Mouse (Mus musculus) midbrain, embryonic 13.5 days (tissue): ENCODE measurements around the gene Pank2. TPM values are rescaled to one million over a fixed set of nuclear protein-coding genes. Genes with fewer than 3 reads are reported as not detected.
A peak's percentile ranks its signal among the peaks of the same experiment; 100 is the strongest.
"Not testable (repeated sequence)": the region's sequence is repeated elsewhere in the genome, so short reads cannot be mapped to it uniquely, and the experiment has no call there.

Experiments used
- ATAC-seq: fragments of 200-750 bp; cut with Nextera tagmentation; 2 replicates; pipeline ENCODE4 v1.8.0; 2017; ENCODE audit warnings: mild to moderate bottlenecking, moderate TSS enrichment, moderate library complexity
- H3K27ac ChIP-seq: fragments of 300-500 bp; sonication (generic); 2 replicates; pipeline ENCODE4 v1.5.1; 2015; ENCODE audit warnings: inconsistent platforms, mild to moderate bottlenecking, moderate library complexity
- H3K27me3 ChIP-seq: fragments of 300-500 bp; sonication (generic); 2 replicates; pipeline ENCODE4 v1.6.1; 2015; ENCODE audit warnings: mild to moderate bottlenecking, inconsistent platforms
- H3K36me3 ChIP-seq: fragments of 300-500 bp; sonication (generic); 2 replicates; pipeline ENCODE4 v1.6.1; 2015; ENCODE audit warnings: mild to moderate bottlenecking, inconsistent platforms
- H3K4me1 ChIP-seq: fragments of 300-500 bp; sonication (generic); replicated peaks from 2 replicates; pipeline ENCODE4 v1.6.1; 2015; ENCODE audit warnings: inconsistent platforms
- H3K4me2 ChIP-seq: fragments of 300-500 bp; sonication (generic); replicated peaks from 2 replicates; pipeline ENCODE4 v1.6.1; 2015; ENCODE audit warnings: moderate library complexity, mild to moderate bottlenecking, inconsistent platforms
- H3K4me3 ChIP-seq: fragments of 300-500 bp; sonication (generic); replicated peaks from 2 replicates; pipeline ENCODE4 v1.5.1; 2015; ENCODE audit warnings: mild to moderate bottlenecking, inconsistent platforms
- H3K9ac ChIP-seq: fragments of 300-500 bp; sonication (generic); replicated peaks from 2 replicates; pipeline ENCODE4 v1.6.1; 2015; ENCODE audit warnings: mild to moderate bottlenecking, inconsistent platforms
- H3K9me3 ChIP-seq: fragments of 300-500 bp; sonication (generic); 2 replicates; pipeline ENCODE4 v1.6.1; 2016; ENCODE audit warnings: mild to moderate bottlenecking, inconsistent platforms
- WGBS: fragments of 180-500 bp; shearing (Covaris S2); methylation state at CpG from one replicate; pipeline ENCODE4 v1.1.7; 2015; 5-methylcytosine and 5-hydroxymethylcytosine counted together
- polyA plus RNA-seq: library from polyadenylated mRNA; unstranded; fragments of >200 nt; fragmentation: Nextera tagmentation; extraction: Ambion mirVana; gene quantifications from 2 replicates; pipeline ENCODE4 v1.2.1, GENCODE M21; 2015

Pank2 gene
- polyA plus RNA-seq, 1 experiment from 2014 or later = 33.9 TPM

GRCm38 (mm10) chr2:131262680-131263670 is 680 bp downstream of the Pank2 start:
- peak overlapping the region; percentile 85 for H3K4me3 ChIP-seq
- peak; percentile 85 for ATAC-seq
- no peaks in the 10 kb centered on the region for H3K36me3 ChIP-seq
- no peaks in the 10 kb centered on the region for H3K27me3 ChIP-seq
- peak overlapping the region; percentile 99 for H3K27ac ChIP-seq
- no peaks in the 10 kb centered on the region for H3K9me3 ChIP-seq
- peak overlapping the region; percentile 97 for H3K9ac ChIP-seq
- H3K4me2 ChIP-seq = peak overlapping the region; percentile 82
- H3K4me1 ChIP-seq = peaks cover 35% of the 10 kb centered on the region
- under 1% methylated on average over 59 of the region's 59 CpGs for WGBS

- H3K4me1 ChIP-seq = peaks cover 35% of the 10 kb centered on the region
- H3K9ac ChIP-seq = peak overlapping the region; percentile 39; the same call in 1 of the 2 replicates
- H3K4me2 ChIP-seq = peak overlapping the region; percentile 82
- ATAC-seq = no peak
- peak overlapping the region; percentile 85 for H3K4me3 ChIP-seq
- 73% methylated on average over 6 of the region's 6 CpGs for WGBS
- H3K36me3 ChIP-seq = no peaks in the 10 kb centered on the region
- no peak overlapping the region for H3K27ac ChIP-seq
- H3K27me3 ChIP-seq = no peaks in the 10 kb centered on the region
- H3K9me3 ChIP-seq = no peaks in the 10 kb centered on the region
Measured at GRCm38 (mm10) chr2:131264027-131264426, 1.7 kb downstream of the Pank2 start.

DNA sequence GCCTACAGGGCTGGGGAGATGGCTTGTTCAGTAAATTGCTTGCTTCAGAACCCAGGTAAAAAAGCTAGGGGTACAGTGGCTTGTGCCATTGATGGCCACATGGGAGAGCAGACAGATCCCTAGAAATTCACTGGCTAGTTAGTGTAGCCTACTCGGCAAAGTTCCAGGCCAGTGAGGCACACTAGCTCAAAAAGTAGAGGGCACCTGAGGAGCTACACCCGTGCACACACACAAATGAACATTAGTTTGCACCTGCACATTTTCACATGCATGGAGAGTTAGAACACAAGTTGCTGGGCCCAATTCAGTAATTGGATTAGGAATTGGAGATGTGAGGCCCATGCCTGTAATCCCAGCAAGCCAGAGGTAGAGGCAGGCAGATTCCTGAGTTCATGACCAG is 2.8 kb downstream of the Pank2 start:
- Histone ChIP-seq H3K9ac (no peak overlapping the region), H3K36me3 (no peaks in the 10 kb centered on the region), H3K27ac (no peak overlapping the region), H3K27me3 (no peaks in the 10 kb centered on the region), H3K4me2 (no peak overlapping the region), H3K4me3 (no peak overlapping the region), H3K9me3 (no peaks in the 10 kb centered on the region), H3K4me1 (peaks cover 35% of the 10 kb centered on the region)
- 78% methylated on average over 2 of the region's 2 CpGs for WGBS
- no peak for ATAC-seq

GRCm38 (mm10) chr2:131275493-131275892 is 13.2 kb downstream of the Pank2 start:
- 97% methylated on average over 3 of the region's 3 CpGs for WGBS
- no peaks in the 10 kb centered on the region for H3K27me3 ChIP-seq
- no peak overlapping the region for H3K4me3 ChIP-seq
- no peak overlapping the region for H3K4me2 ChIP-seq
- H3K9me3 ChIP-seq = no peaks in the 10 kb centered on the region
- no peak overlapping the region for H3K27ac ChIP-seq
- peaks cover 57% of the 10 kb centered on the region for H3K36me3 ChIP-seq
- H3K4me1 ChIP-seq = no peaks in the 10 kb centered on the region
- no peak for ATAC-seq
- no peak overlapping the region for H3K9ac ChIP-seq

DNA sequence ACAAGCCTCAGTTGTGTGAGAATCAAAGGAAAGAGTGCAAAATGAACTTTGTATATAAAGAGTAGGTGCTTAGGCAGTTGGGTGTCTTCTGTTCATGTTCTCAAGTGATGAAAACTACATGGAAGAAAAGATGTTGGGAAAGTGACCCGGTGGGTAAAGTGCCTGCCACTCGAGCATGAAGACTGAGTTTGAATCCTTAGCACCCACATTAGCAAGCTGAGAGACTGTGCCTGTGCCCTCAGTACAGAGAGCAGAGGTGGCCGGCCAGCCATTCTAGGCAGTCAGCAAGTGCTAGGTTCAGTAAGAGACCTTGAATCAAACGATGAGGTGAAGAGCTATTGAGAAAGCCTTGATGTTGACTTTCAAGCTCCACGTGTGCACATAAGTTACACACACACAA is 14.4 kb downstream of the Pank2 start:
- H3K4me2 ChIP-seq = no peak overlapping the region
- peaks cover 67% of the 10 kb centered on the region for H3K36me3 ChIP-seq
- H3K9me3 ChIP-seq = no peaks in the 10 kb centered on the region
- no peak overlapping the region for H3K4me3 ChIP-seq
- ATAC-seq = no peak
- H3K9ac ChIP-seq = no peak overlapping the region
- no peak overlapping the region for H3K27ac ChIP-seq
- no peaks in the 10 kb centered on the region for H3K4me1 ChIP-seq
- 92% methylated on average over 5 of the region's 5 CpGs for WGBS
- H3K27me3 ChIP-seq = no peaks in the 10 kb centered on the region

DNA sequence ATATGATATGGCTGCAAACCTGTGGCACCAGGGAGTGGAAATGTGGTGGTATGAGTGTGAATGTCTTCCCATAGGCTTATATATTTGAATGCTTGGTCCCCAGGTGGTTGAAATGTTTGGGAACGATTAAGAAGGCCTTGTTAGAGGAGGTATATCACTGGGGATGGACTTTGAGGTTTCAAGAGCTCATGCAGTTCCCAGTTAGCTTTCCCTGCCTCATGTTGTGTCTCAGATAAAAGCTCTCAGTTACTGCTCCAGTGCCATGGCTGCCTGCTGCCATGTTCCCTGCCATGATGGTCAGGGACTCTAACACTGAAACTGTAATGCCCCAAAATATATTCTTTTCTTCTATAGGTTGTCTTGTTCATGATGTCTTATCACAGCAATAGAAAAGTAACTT is 19.3 kb downstream of the Pank2 start:
- Histone ChIP-seq H3K36me3 (peaks cover 55% of the 10 kb centered on the region), H3K27ac (no peak overlapping the region), H3K27me3 (no peaks in the 10 kb centered on the region), H3K4me3 (no peak overlapping the region), H3K4me1 (no peaks in the 10 kb centered on the region), H3K9ac (no peak overlapping the region), H3K9me3 (no peaks in the 10 kb centered on the region), H3K4me2 (no peak overlapping the region)
- WGBS = 97% methylated on average over 1 of the region's 1 CpGs
- ATAC-seq = no peak

DNA sequence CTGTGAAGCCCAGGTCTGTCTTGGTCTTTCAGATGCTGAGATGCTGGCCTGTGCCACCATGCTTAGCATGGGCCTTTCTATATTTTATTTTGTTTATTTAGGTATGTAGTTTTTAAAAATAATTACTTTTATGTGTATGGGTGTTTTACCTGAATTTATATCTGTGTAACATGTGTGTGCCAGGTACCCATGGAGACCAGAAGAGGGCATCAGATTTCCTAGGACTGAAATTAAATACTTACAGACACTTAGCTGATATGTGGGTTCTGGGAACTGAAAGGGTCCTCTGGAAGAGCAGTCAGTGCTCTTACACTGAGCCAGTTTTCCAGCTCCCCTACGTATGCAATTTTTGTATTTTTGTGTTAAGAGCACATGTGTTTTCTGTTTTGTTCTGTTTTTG is 24.0 kb downstream of the Pank2 start:
- no peak overlapping the region for H3K9ac ChIP-seq
- no peak overlapping the region for H3K4me3 ChIP-seq
- no peaks in the 10 kb centered on the region for H3K4me1 ChIP-seq
- peaks cover 47% of the 10 kb centered on the region for H3K36me3 ChIP-seq
- no peak overlapping the region for H3K27ac ChIP-seq
- H3K27me3 ChIP-seq = no peaks in the 10 kb centered on the region
- H3K4me2 ChIP-seq = no peak overlapping the region
- no peak for ATAC-seq
- no peaks in the 10 kb centered on the region for H3K9me3 ChIP-seq
- WGBS = 100% methylated on average over 1 of the region's 1 CpGs

DNA sequence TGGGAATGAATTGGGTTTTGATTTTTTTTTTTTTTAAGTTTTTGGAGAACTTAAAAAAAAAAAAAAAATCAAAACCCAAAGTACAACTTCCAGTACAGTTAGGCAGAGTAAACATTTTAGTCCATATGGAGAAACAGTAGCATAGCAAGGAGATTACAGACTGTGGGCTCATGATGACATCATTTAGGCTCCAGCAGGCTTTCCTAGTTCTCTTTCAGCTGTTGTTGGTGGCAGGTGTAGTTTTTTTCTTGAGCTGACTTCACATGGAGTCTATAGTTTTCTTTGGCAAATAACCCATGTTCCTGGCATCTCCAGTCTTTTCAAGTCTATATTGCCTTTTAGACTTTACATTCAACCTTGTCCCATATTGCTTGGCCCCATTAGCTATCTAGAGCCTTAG is 28.4 kb downstream of the Pank2 start:
- H3K4me3 ChIP-seq = no peak overlapping the region
- H3K4me2 ChIP-seq = no peak overlapping the region
- H3K4me1 ChIP-seq = no peaks in the 10 kb centered on the region
- no peak for ATAC-seq
- no peaks in the 10 kb centered on the region for H3K27me3 ChIP-seq
- H3K9ac ChIP-seq = no peak overlapping the region
- H3K36me3 ChIP-seq = peaks cover 65% of the 10 kb centered on the region
- no peak overlapping the region for H3K27ac ChIP-seq
- H3K9me3 ChIP-seq = no peaks in the 10 kb centered on the region

- H3K4me1 ChIP-seq = no peaks in the 10 kb centered on the region
- ATAC-seq = no peak
- H3K27ac ChIP-seq = no peak overlapping the region
- H3K9me3 ChIP-seq = no peaks in the 10 kb centered on the region
- peaks cover 81% of the 10 kb centered on the region for H3K36me3 ChIP-seq
- H3K9ac ChIP-seq = no peak overlapping the region
- no peak overlapping the region for H3K4me2 ChIP-seq
- no peak overlapping the region for H3K4me3 ChIP-seq
- WGBS = 94% methylated on average over 2 of the region's 2 CpGs
- H3K27me3 ChIP-seq = no peaks in the 10 kb centered on the region
Measured at GRCm38 (mm10) chr2:131296746-131297261, 34.5 kb downstream of the Pank2 start.

GRCm38 (mm10) chr2:131298674-131299073 is 36.4 kb downstream of the Pank2 start:
- H3K4me1 ChIP-seq, H3K4me3 ChIP-seq, H3K27ac ChIP-seq, ATAC-seq, H3K27me3 ChIP-seq, H3K9me3 ChIP-seq, H3K4me2 ChIP-seq, H3K9ac ChIP-seq: not testable (repeated sequence)
- peaks cover 86% of the 10 kb centered on the region for H3K36me3 ChIP-seq
- 40% methylated on average over 7 of the region's 7 CpGs for WGBS

DNA sequence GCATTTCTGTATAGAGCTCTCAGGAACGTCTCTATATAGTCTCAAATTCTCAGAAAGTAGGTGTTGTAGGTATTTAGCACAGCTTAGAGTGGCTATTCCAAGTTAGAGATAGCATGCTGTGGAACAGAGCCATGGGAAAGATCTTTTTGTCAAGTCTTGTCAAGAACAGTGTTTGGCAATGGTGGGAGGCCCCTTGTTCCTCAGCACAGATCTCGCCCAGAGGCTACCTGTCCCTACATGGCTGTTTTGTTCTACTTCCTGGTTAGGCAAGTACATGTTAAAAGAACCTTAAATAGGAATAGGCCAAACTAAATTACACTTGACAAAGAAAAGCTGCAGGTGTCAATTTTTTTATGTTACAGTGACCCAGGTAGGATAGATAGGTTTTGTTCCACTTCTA is 38.2 kb downstream of the Pank2 start:
- H3K4me1 ChIP-seq = no peaks in the 10 kb centered on the region
- no peak for ATAC-seq
- 87% methylated on average over 2 of the region's 2 CpGs for WGBS
- H3K27me3 ChIP-seq = no peaks in the 10 kb centered on the region
- H3K36me3 ChIP-seq = peaks cover 81% of the 10 kb centered on the region
- H3K9ac ChIP-seq = no peak overlapping the region
- H3K9me3 ChIP-seq = no peaks in the 10 kb centered on the region
- H3K27ac ChIP-seq = no peak overlapping the region; the same call in 1 of the 2 replicates
- H3K4me3 ChIP-seq = no peak overlapping the region
- no peak overlapping the region for H3K4me2 ChIP-seq

DNA sequence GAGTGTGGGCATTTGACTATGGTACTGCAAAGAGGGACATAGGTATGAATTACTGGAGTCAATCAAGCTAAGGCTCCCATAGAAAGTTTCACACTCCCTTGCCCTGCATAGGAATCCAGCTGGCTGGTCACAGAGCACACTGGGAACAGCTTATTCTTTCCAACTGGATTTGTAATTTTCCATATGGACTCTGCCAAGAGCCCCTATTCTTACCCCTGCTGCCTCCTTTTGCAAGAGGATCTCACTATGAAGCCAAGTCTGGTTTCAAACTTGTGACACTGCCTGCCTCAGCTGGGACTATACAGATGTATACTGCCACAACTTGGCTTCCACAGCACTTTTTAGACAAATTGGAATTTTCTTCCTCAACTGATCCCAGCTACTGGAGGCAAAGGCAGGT is 39.3 kb downstream of the Pank2 start:
- ATAC-seq = no peak
- no peak overlapping the region for H3K4me3 ChIP-seq
- H3K9ac ChIP-seq = no peak overlapping the region
- H3K9me3 ChIP-seq = no peaks in the 10 kb centered on the region
- peaks cover 70% of the 10 kb centered on the region for H3K36me3 ChIP-seq
- H3K4me2 ChIP-seq = no peak overlapping the region
- no peaks in the 10 kb centered on the region for H3K27me3 ChIP-seq
- H3K4me1 ChIP-seq = no peaks in the 10 kb centered on the region
- H3K27ac ChIP-seq = no peak overlapping the region
